In genomic region chr3:96103901-96104260, GRCm38 (mm10) we compare ENCODE assay signal across 7 mouse cellular contexts. TPM values are rescaled to one million over a fixed set of nuclear protein-coding genes. Genes with fewer than 3 reads are reported as not detected.
DNase-seq lines count a peak whose midpoint lies in the region; ATAC-seq lines count a peak whose summit lies in the region.

No protein-coding gene starts in this region.

- H3K9me3 ChIP-seq in megakaryocyte, embryonic 14.5 days: no peaks in the 10 kb centered on the region
- no peaks in the 10 kb centered on the region for H3K9me3 ChIP-seq in limb, embryonic 12.5 days
- no peaks in the 10 kb centered on the region for H3K9me3 ChIP-seq in stomach, embryonic 15.5 days

- H3K9ac ChIP-seq in limb, embryonic 12.5 days (replicated peaks): peak overlapping the region; percentile 88
- peak overlapping the region; percentile 90; the same call in 1 of the 2 replicates for H3K9ac ChIP-seq in stomach, embryonic 15.5 days

- 2% methylated on average over 8 of the region's 8 CpGs for WGBS in limb, embryonic 12.5 days
- 3% methylated on average over 8 of the region's 8 CpGs for WGBS in stomach, embryonic 15.5 days

- peaks cover 23% of the 10 kb centered on the region for H3K36me3 ChIP-seq in megakaryocyte, embryonic 14.5 days (replicated peaks; ENCODE audit: low read length)
- H3K36me3 ChIP-seq in limb, embryonic 12.5 days: peaks cover under 1% of the 10 kb centered on the region; the same call in 1 of the 2 replicates
- H3K36me3 ChIP-seq in stomach, embryonic 15.5 days: no peaks in the 10 kb centered on the region

- H3K27me3 ChIP-seq in megakaryocyte, embryonic 14.5 days (replicated peaks): no peaks in the 10 kb centered on the region
- no peaks in the 10 kb centered on the region for H3K27me3 ChIP-seq in limb, embryonic 12.5 days
- H3K27me3 ChIP-seq in stomach, embryonic 15.5 days (replicated peaks): no peaks in the 10 kb centered on the region

- H3K4me2 ChIP-seq in limb, embryonic 12.5 days: peak overlapping the region; percentile 80
- H3K4me2 ChIP-seq in stomach, embryonic 15.5 days: peak overlapping the region; percentile 64

- no peak for DNase-seq in layer of hippocampus, adult 18-20 months (ENCODE audit: low spot score in 2 of 2)
- no peak for DNase-seq in cerebellum, postnatal 36 days

- no peak for ATAC-seq in megakaryocyte, adult 5-6 weeks (ENCODE audit: poor library complexity, severe bottlenecking)
- ATAC-seq in erythroblast, adult 5-6 weeks (replicated peaks; ENCODE audit: low FRiP score, poor library complexity, severe bottlenecking): peak; percentile 14
- peak; percentile 29; the same call in 1 of the 2 replicates for ATAC-seq in limb, embryonic 12.5 days (ENCODE audit: insufficient number of reproducible peaks, insufficient read depth, low FRiP score, low TSS enrichment, low read depth)
- ATAC-seq in stomach, embryonic 15.5 days (ENCODE audit: insufficient read depth, low FRiP score, low read depth): peak; percentile 36

- peaks cover 62% of the 10 kb centered on the region for H3K4me1 ChIP-seq in megakaryocyte, embryonic 14.5 days
- peaks cover 21% of the 10 kb centered on the region for H3K4me1 ChIP-seq in limb, embryonic 12.5 days (replicated peaks)
- H3K4me1 ChIP-seq in stomach, embryonic 15.5 days: 0 out of 2 replicates have a peak, but pooled peaks cover 14% of the 10 kb centered on the region

- peak overlapping the region; percentile 93 for H3K27ac ChIP-seq in limb, embryonic 12.5 days
- peak overlapping the region; percentile 96 for H3K27ac ChIP-seq in stomach, embryonic 15.5 days

- peak overlapping the region; percentile 94 for H3K4me3 ChIP-seq in megakaryocyte, embryonic 14.5 days (replicated peaks)
- peak overlapping the region; percentile 88 for H3K4me3 ChIP-seq in limb, embryonic 12.5 days (replicated peaks)
- peak overlapping the region; percentile 91 for H3K4me3 ChIP-seq in stomach, embryonic 15.5 days (replicated peaks)

RNA-seq across cellular contexts. Expression of gene Otud7b, which starts 0.4 kb away (rescaled TPM):
- polyA plus RNA-seq in megakaryocyte, embryonic 14.5 days (2012; ENCODE audit: insufficient read depth, low replicate concordance): 9.2 and 12.9 TPM in 2 replicates
- 1.2 and 1.3 TPM in 2 replicates for total RNA-seq in megakaryocyte, adult 5-6 weeks (2015)
- 3.1 and 4.8 TPM in 2 replicates for total RNA-seq in megakaryocyte, adult 5-6 weeks (2017)
- total RNA-seq in erythroblast, adult 5-6 weeks (2015; ENCODE audit: low replicate concordance): 1.0 and 2.1 TPM in 2 replicates
- total RNA-seq in erythroblast, adult 5-6 weeks (2017; ENCODE audit: low replicate concordance): 6.1 and 12.8 TPM in 2 replicates
- polyA plus RNA-seq in limb, embryonic 12.5 days (2016; fragmentation: Nextera tagmentation; extraction: Ambion mirVana): 18.7 and 23.3 TPM in 2 replicates
- 20.0 and 22.3 TPM in 2 replicates for polyA plus RNA-seq in stomach, embryonic 15.5 days (2015; fragmentation: Nextera tagmentation; extraction: Ambion mirVana)
- 10 to 100 TPM; 40.1 to 40.8 TPM for total RNA-seq in layer of hippocampus, adult 18-20 months (2021)

RNA-seq across cellular contexts. Expression of gene Vps45, which starts 45.6 kb away (rescaled TPM):
- polyA plus RNA-seq in megakaryocyte, embryonic 14.5 days (2012; ENCODE audit: insufficient read depth, low replicate concordance): 19.1 and 19.4 TPM in 2 replicates
- total RNA-seq in megakaryocyte, adult 5-6 weeks (2015): 23.8 and 31.2 TPM in 2 replicates
- total RNA-seq in megakaryocyte, adult 5-6 weeks (2017): 9.5 and 11.6 TPM in 2 replicates
- 2.5 and 14.2 TPM in 2 replicates for total RNA-seq in erythroblast, adult 5-6 weeks (2015; ENCODE audit: low replicate concordance)
- total RNA-seq in erythroblast, adult 5-6 weeks (2017; ENCODE audit: low replicate concordance): 5.1 and 7.1 TPM in 2 replicates
- 36.5 and 38.9 TPM in 2 replicates for polyA plus RNA-seq in limb, embryonic 12.5 days (2016; fragmentation: Nextera tagmentation; extraction: Ambion mirVana)
- polyA plus RNA-seq in stomach, embryonic 15.5 days (2015; fragmentation: Nextera tagmentation; extraction: Ambion mirVana): 33.9 and 35.1 TPM in 2 replicates
- 10 to 100 TPM; 43.7 to 45.6 TPM for total RNA-seq in layer of hippocampus, adult 18-20 months (2021)

RNA-seq across cellular contexts. Expression of gene Mtmr11, which starts 57.9 kb away (rescaled TPM):
- polyA plus RNA-seq in megakaryocyte, embryonic 14.5 days (2012; ENCODE audit: insufficient read depth, low replicate concordance): 0.57 TPM in 1 of 2 replicates, not detected in the other
- total RNA-seq in megakaryocyte, adult 5-6 weeks (2015): 0.09 TPM in 1 of 2 replicates, not detected in the other
- total RNA-seq in megakaryocyte, adult 5-6 weeks (2017): not detected in 2 replicates
- total RNA-seq in erythroblast, adult 5-6 weeks (2015; ENCODE audit: low replicate concordance): not detected in 2 replicates
- total RNA-seq in erythroblast, adult 5-6 weeks (2017; ENCODE audit: low replicate concordance): 0.34 TPM in 1 of 2 replicates, not detected in the other
- polyA plus RNA-seq in limb, embryonic 12.5 days (2016; fragmentation: Nextera tagmentation; extraction: Ambion mirVana): 31.3 and 34.0 TPM in 2 replicates
- 13.7 and 15.0 TPM in 2 replicates for polyA plus RNA-seq in stomach, embryonic 15.5 days (2015; fragmentation: Nextera tagmentation; extraction: Ambion mirVana)
- total RNA-seq in layer of hippocampus, adult 18-20 months (2021): 1 to 10 TPM; 4.0 to 6.8 TPM
